Mouse (Mus musculus): ENCODE data around the gene Itpr2.

DNA sequence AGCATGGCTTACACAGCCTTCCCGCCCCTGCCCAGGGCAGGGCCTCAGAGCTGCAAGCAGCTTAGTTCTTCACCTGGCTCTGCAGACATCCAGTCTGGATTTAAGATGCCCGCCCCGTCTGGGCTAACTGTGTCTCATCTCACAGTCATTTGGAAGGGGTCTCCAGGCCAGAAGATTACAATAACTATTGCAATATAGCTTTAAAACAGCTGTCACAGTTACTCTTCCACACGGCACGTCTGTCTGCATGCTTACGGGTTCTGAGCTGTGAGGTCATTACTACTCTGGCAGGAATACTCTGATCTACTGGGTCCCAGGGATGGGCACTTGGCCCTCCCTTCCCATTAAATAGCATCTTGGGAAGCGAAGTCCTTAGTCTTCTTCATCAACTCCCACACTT, 393.3 kb downstream of the Itpr2 start:
- TF ChIP-seq POLR2A (IDR thresholded peaks at IDR 0.05; ENCODE audit: low read depth, low read length): no peak
- TF ChIP-seq CTCF (conservative IDR thresholded peaks at IDR 0.05; ENCODE audit: insufficient read depth, insufficient read length, low read depth, low read length): no peak

All from kidney, adult 2 months (tissue).